Mouse (Mus musculus): ENCODE measurements around the gene Zfp507.

The Zfp507 gene

GRCm38 (mm10) chr7:35802906-35803595 lies at the start of gene Zfp507:
TSS of gene Zfp507 (minus strand) at chr7:35803003.
- DNase-seq (ENCODE audit: low spot score in 2 of 2), result peak; percentile 85 to 90

GRCm38 (mm10) chr7:35850426-35850825 lies 47.6 kb upstream of the Zfp507 start:
- no peak for DNase-seq (ENCODE audit: low spot score in 2 of 2)

GRCm38 (mm10) chr7:35848526-35848925 lies 45.7 kb upstream of the Zfp507 start:
- no peak for DNase-seq (ENCODE audit: low spot score in 2 of 2)

- no peak for DNase-seq (ENCODE audit: low spot score in 2 of 2)
These were observed 37.7 kb upstream of the Zfp507 start for GRCm38 (mm10) chr7:35840504-35840903.

GRCm38 (mm10) chr7:35836851-35837250 lies 34.0 kb upstream of the Zfp507 start:
- DNase-seq (ENCODE audit: low spot score in 2 of 2), result no peak

- no peak for DNase-seq (ENCODE audit: low spot score in 2 of 2)
These were observed 33.6 kb upstream of the Zfp507 start for GRCm38 (mm10) chr7:35836415-35836814.

GRCm38 (mm10) chr7:35830119-35830518 lies 27.3 kb upstream of the Zfp507 start:
- no peak for DNase-seq (ENCODE audit: low spot score in 2 of 2)

GRCm38 (mm10) chr7:35823906-35824305 lies 21.1 kb upstream of the Zfp507 start:
- DNase-seq (ENCODE audit: low spot score in 2 of 2), result no peak

GRCm38 (mm10) chr7:35822320-35822719 lies 19.5 kb upstream of the Zfp507 start:
- no peak for DNase-seq (ENCODE audit: low spot score in 2 of 2)

- no peak for DNase-seq (ENCODE audit: low spot score in 2 of 2)
These were observed 18.6 kb upstream of the Zfp507 start for GRCm38 (mm10) chr7:35821357-35821756.

- DNase-seq (ENCODE audit: low spot score in 2 of 2), result no peak
These were observed 16.7 kb upstream of the Zfp507 start for GRCm38 (mm10) chr7:35819486-35819885.

GRCm38 (mm10) chr7:35814759-35815551 lies 12.2 kb upstream of the Zfp507 start:
- DNase-seq (ENCODE audit: low spot score in 2 of 2), result no peak

GRCm38 (mm10) chr7:35813306-35813705 lies 10.5 kb upstream of the Zfp507 start:
- no peak for DNase-seq (ENCODE audit: low spot score in 2 of 2)

GRCm38 (mm10) chr7:35810736-35811135 lies 7.9 kb upstream of the Zfp507 start:
- DNase-seq (ENCODE audit: low spot score in 2 of 2), result no peak

- DNase-seq (ENCODE audit: low spot score in 2 of 2), result no peak
These were observed 1.4 kb upstream of the Zfp507 start for GRCm38 (mm10) chr7:35804206-35804605.

GRCm38 (mm10) chr7:35802201-35802905 lies 450 bp downstream of the Zfp507 start:
- DNase-seq (ENCODE audit: low spot score in 2 of 2), result peak in 1 of 2 experiments; percentile 4

- DNase-seq (ENCODE audit: low spot score in 2 of 2), result no peak
These were observed 6.7 kb downstream of the Zfp507 start for GRCm38 (mm10) chr7:35796123-35796522.

GRCm38 (mm10) chr7:35794145-35794664 lies 8.6 kb downstream of the Zfp507 start:
- no peak for DNase-seq (ENCODE audit: low spot score in 2 of 2)

GRCm38 (mm10) chr7:35792150-35792848 lies 10.5 kb downstream of the Zfp507 start:
- no peak for DNase-seq (ENCODE audit: low spot score in 2 of 2)

- no peak for DNase-seq (ENCODE audit: low spot score in 2 of 2)
These were observed 11.9 kb downstream of the Zfp507 start for GRCm38 (mm10) chr7:35790926-35791325.

- DNase-seq (ENCODE audit: low spot score in 2 of 2), result no peak
These were observed 12.6 kb downstream of the Zfp507 start for GRCm38 (mm10) chr7:35790201-35790600.

GRCm38 (mm10) chr7:35785579-35785978 lies 17.2 kb downstream of the Zfp507 start:
- no peak for DNase-seq (ENCODE audit: low spot score in 2 of 2)
